ENCODE assay signal across 10 mouse cellular contexts in the genomic region with DNA sequence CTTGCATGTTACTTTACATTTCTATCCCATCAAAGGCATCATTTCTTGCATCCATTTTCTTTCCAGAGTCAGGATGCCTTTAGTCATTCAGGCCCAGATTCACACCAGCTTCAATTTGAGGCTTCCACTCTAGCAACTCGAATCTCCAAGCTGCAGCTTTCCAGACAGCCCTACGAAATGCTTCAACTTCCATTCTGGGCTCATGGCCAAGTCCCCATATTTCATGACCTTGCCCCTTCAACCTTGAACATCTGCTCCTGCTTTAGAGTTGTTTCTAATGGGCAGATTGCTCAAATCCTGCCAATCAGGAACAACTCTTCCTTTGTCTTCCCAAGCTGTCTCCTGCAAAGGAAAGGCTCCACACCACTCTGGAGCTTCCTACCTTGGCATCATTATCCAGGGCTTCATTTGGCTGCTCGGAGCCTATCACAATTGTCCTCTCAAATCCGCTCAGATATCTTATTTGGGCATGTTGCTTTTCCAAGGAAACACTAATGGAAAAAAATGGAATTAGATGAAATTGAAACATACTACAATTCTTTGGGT.
A peak's percentile ranks its signal among the peaks of the same experiment; 100 is the strongest.
DNase-seq lines count a peak whose midpoint lies in the region; ATAC-seq and TF ChIP-seq lines count a peak whose summit lies in the region.
"Had no signal": no experiment of that assay in that cellular context is flagged by ENCODE, and none has a peak within 500 bp of the region (broad histone marks: within the 10 kb centered on the region; RNA-seq: fewer than 3 reads in every experiment).

No protein-coding gene starts in this region.

- no peaks in the 10 kb centered on the region for H3K9me3 ChIP-seq in heart, postnatal 0 days (replicated peaks; ENCODE audit: control insufficient read depth, low read length)
- no peaks in the 10 kb centered on the region for H3K9me3 ChIP-seq in lung, embryonic 16.5 days (ENCODE audit: control insufficient read depth, low read length)

- no peaks in the 10 kb centered on the region for H3K27me3 ChIP-seq in heart, postnatal 0 days (ENCODE audit: control insufficient read depth, insufficient read depth, low read length)
- no peaks in the 10 kb centered on the region for H3K27me3 ChIP-seq in lung, embryonic 16.5 days (ENCODE audit: control insufficient read depth, insufficient read depth, low read depth, low read length)

- DNase-seq in heart, postnatal 0 days (ENCODE audit: low spot score), result peak; percentile 14
- DNase-seq in heart, postnatal 36 days, result no peak
- DNase-seq in lung, postnatal 25 days (ENCODE audit: low spot score), result no peak
- DNase-seq in adrenal gland, postnatal 36 days, result peak; percentile 23 to 28
- DNase-seq in kidney, postnatal 36 days, result peak; percentile 2 to 5
- no peak for DNase-seq in gastrocnemius, postnatal 36 days
- DNase-seq in heart, postnatal 14 days, result no peak
- DNase-seq: gastrocnemius, postnatal 25 days; right cerebral cortex, postnatal 4 days had no signal

- no peak overlapping the region for H3K4me2 ChIP-seq in heart, postnatal 0 days (ENCODE audit: low read depth, low read length)
- no peak overlapping the region for H3K4me2 ChIP-seq in lung, embryonic 16.5 days (ENCODE audit: low read depth, low read length)

- no peak for ATAC-seq in heart, postnatal 0 days (ENCODE audit: insufficient read depth, low read depth)
- peak; percentile 80; the same call in 1 of the 2 replicates for ATAC-seq in lung, embryonic 16.5 days (ENCODE audit: low read depth)

- H3K4me3 ChIP-seq in heart, postnatal 0 days (ENCODE audit: low read depth, low read length), result no peak overlapping the region
- H3K4me3 ChIP-seq in lung, embryonic 16.5 days (ENCODE audit: low read length), result no peak overlapping the region

- no peak for TF ChIP-seq EP300 in heart, postnatal 0 days (IDR thresholded peaks at IDR 0.05; ENCODE audit: low read depth)

- H3K9ac ChIP-seq in heart, postnatal 0 days (replicated peaks; ENCODE audit: low read depth, low read length), result no peak overlapping the region
- no peak overlapping the region for H3K9ac ChIP-seq in lung, embryonic 16.5 days (ENCODE audit: low read length)

- H3K4me1 ChIP-seq in heart, postnatal 0 days (ENCODE audit: control insufficient read depth, insufficient read depth), result no peaks in the 10 kb centered on the region
- H3K4me1 ChIP-seq in lung, embryonic 16.5 days (replicated peaks; ENCODE audit: control insufficient read depth, insufficient read depth, low read length), result no peaks in the 10 kb centered on the region; the same call in 1 of the 2 replicates

- no peak for TF ChIP-seq CTCF in heart, postnatal 0 days (IDR thresholded peaks at IDR 0.05; ENCODE audit: low read depth)

- no peak overlapping the region for H3K27ac ChIP-seq in heart, postnatal 0 days (ENCODE audit: low read depth)
- H3K27ac ChIP-seq in lung, embryonic 16.5 days (ENCODE audit: low read length), result no peak overlapping the region

- no peaks in the 10 kb centered on the region for H3K36me3 ChIP-seq in heart, postnatal 0 days (replicated peaks; ENCODE audit: control insufficient read depth, insufficient read depth, low read length)
- H3K36me3 ChIP-seq in lung, embryonic 16.5 days (ENCODE audit: control insufficient read depth, insufficient read depth, low read length), result no peaks in the 10 kb centered on the region

- WGBS in heart, postnatal 0 days, result 36% methylated on average over 4 of the region's 4 CpGs
- WGBS in lung, embryonic 16.5 days, result 38% methylated on average over 4 of the region's 4 CpGs

- intact Hi-C loops in heart, postnatal 36 days (cut with DNase I), result loop anchor here (5.0 kb wide), 1 partner anchor 73 kb away; no protein-coding TSS in a partner anchor
- intact Hi-C loops in gastrocnemius, postnatal 36 days (cut with DNase I), result no loop called here
- intact Hi-C loops in heart, postnatal 14 days (cut with DNase I), result no loop called here

Comparison
In these comparisons a context has a peak if more than half of its experiments do, and no peak if none do; other contexts are left out.
1. DNase-seq: peak in heart, postnatal 0 days (single experiment), adrenal gland, postnatal 36 days (2 of 2) and kidney, postnatal 36 days (2 of 2); none in heart, postnatal 36 days (0 of 2), lung, postnatal 25 days (single experiment), gastrocnemius, postnatal 36 days (0 of 2) and heart, postnatal 14 days (0 of 2).